Comparison of ENCODE assay signal across 9 mouse cellular contexts in the genomic region with DNA sequence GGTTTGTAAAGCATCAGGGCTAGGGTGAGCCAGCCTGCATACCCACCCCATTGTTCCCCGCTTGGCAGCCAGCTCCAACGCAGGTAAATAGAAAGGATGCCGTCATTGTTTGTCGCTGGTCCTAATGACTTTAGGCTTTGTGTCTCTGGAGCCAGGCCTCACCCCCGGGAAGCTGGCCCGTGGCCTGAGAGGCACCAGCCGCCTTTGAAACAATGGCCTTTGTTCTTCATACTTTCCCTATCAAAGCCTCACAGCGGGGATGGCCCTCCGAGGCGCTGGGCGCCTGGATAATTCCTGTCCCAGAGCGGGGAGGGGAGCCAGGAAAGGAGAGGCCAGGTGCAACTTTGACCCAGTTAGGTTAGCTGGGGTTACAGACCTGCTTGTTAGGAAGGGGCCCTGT.
DNase-seq lines count a peak whose midpoint lies in the region; ATAC-seq lines count a peak whose summit lies in the region.
"Had no signal": no experiment of that assay in that cellular context is flagged by ENCODE, and none has a peak within 500 bp of the region (broad histone marks: within the 10 kb centered on the region; RNA-seq: fewer than 3 reads in every experiment).

No protein-coding gene starts in this region.

- H3K4me2 ChIP-seq in lung, embryonic 15.5 days: no peak overlapping the region
- H3K4me2 ChIP-seq: liver, embryonic 15.5 days had no signal

- DNase-seq in frontal cortex, adult 2 months (ENCODE audit: extremely low spot score in 1 of 2, low spot score in 1 of 2): peak; percentile 17 to 31
- DNase-seq in frontal cortex, postnatal 14 days (ENCODE audit: low spot score in 2 of 2): no peak
- DNase-seq in Muller cell, postnatal 12 days (ENCODE audit: inconsistent ontology term): peak; percentile 78
- peak; percentile 64 for DNase-seq in embryo, embryonic 10 days (ENCODE audit: low spot score)
- peak; percentile 39 to 42 for DNase-seq in heart, postnatal 36 days
- peak; percentile 46 for DNase-seq in telencephalon, adult 2 months (ENCODE audit: low read depth, low spot score)
- DNase-seq in thymus, postnatal 36 days: no peak

- intact Hi-C loops in heart, postnatal 36 days (cut with DNase I): loop anchor here (1.0 to 5.0 kb wide), 3 partner anchors 74 to 175 kb away; no protein-coding TSS in a partner anchor

- peak overlapping the region; percentile 41; the same call in 1 of the 2 replicates for H3K27ac ChIP-seq in lung, embryonic 15.5 days
- H3K27ac ChIP-seq: liver, embryonic 15.5 days had no signal

- WGBS in lung, embryonic 15.5 days: 29% methylated on average over 12 of the region's 12 CpGs

- no peaks in the 10 kb centered on the region for H3K36me3 ChIP-seq in lung, embryonic 15.5 days
- H3K36me3 ChIP-seq: liver, embryonic 15.5 days had no signal

- no peak for ATAC-seq in lung, embryonic 15.5 days (ENCODE audit: borderline replicate concordance, extremely low read depth, low FRiP score, low TSS enrichment)

- H3K27me3 ChIP-seq in lung, embryonic 15.5 days: no peaks in the 10 kb centered on the region
- H3K27me3 ChIP-seq: liver, embryonic 15.5 days had no signal

- H3K4me3 ChIP-seq in lung, embryonic 15.5 days: no peak overlapping the region
- H3K4me3 ChIP-seq: liver, embryonic 15.5 days had no signal

- no peak overlapping the region for H3K9ac ChIP-seq in lung, embryonic 15.5 days
- H3K9ac ChIP-seq: liver, embryonic 15.5 days had no signal

- H3K9me3 ChIP-seq in lung, embryonic 15.5 days: no peaks in the 10 kb centered on the region
- H3K9me3 ChIP-seq: liver, embryonic 15.5 days had no signal

- H3K4me1 ChIP-seq in lung, embryonic 15.5 days: peaks cover 22% of the 10 kb centered on the region
- H3K4me1 ChIP-seq: liver, embryonic 15.5 days had no signal

Comparison
In these comparisons a context has a peak if more than half of its experiments do, and no peak if none do; other contexts are left out.
1. DNase-seq: peak in frontal cortex, adult 2 months (2 of 2), Muller cell, postnatal 12 days (single experiment), embryo, embryonic 10 days (single experiment), heart, postnatal 36 days (2 of 2) and telencephalon, adult 2 months (single experiment); none in frontal cortex, postnatal 14 days (0 of 2) and thymus, postnatal 36 days (0 of 2).